ENCODE assay signal across 17 mouse cellular contexts in the genomic region with DNA sequence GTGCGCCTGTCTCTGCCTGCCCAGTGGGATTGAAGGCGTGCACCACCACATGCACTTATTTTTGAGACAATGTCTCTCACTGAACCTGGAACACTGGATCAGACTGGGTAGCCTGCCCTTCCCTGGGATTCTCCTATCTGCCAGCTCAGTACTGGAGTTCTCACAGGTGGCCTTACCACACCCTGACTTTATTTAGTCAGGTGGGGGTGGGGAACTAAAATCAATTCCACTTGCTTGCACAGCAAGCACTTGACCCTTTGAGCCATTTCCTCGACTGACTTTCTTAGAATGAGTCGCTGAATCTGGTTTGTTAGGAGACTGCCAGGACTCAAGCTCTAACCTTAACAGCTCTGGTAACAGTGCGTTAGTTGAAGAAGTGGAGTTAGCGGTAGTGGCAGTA. TPM values are rescaled to one million over a fixed set of nuclear protein-coding genes. Genes with fewer than 3 reads are reported as not detected.
DNase-seq lines count a peak whose midpoint lies in the region; ATAC-seq and TF ChIP-seq lines count a peak whose summit lies in the region.
"Had no signal": no experiment of that assay in that cellular context is flagged by ENCODE, and none has a peak within 500 bp of the region (broad histone marks: within the 10 kb centered on the region; RNA-seq: fewer than 3 reads in every experiment).

No protein-coding gene starts in this region.

- no peak for ATAC-seq in liver, embryonic 12.5 days
- ATAC-seq in liver, embryonic 11.5 days (replicated peaks; ENCODE audit: low FRiP score): no peak
- ATAC-seq in liver, postnatal 0 days: no peak
- ATAC-seq in stomach, postnatal 0 days (ENCODE audit: low FRiP score, low TSS enrichment): peak; percentile 89
- ATAC-seq: midbrain, embryonic 15.5 days had no signal

- no peak for DNase-seq in liver, embryonic 11.5 days (ENCODE audit: low spot score)
- peak; percentile 11 to 22 for DNase-seq in thymus, postnatal 10 days (ENCODE audit: low spot score in 2 of 2)
- DNase-seq in thymus, postnatal 14 days: no peak
- DNase-seq in liver, postnatal 0 days: no peak
- peak; percentile 68 for DNase-seq in stomach, postnatal 0 days (ENCODE audit: low spot score)
- DNase-seq in embryo, embryonic 9.5 days (ENCODE audit: extremely low spot score): no peak
- DNase-seq in cerebellum, postnatal 4 days (ENCODE audit: low spot score in 2 of 2): no peak
- DNase-seq: cerebellum, adult 11-12 months; kidney, adult 18-20 months; kidney, postnatal 14 days; left cerebral cortex, postnatal 4 days; right cerebral cortex, adult 18-20 months had no signal

- H3K4me2 ChIP-seq in liver, embryonic 12.5 days: peak overlapping the region; percentile 32
- no peak overlapping the region for H3K4me2 ChIP-seq in liver, embryonic 11.5 days
- H3K4me2 ChIP-seq in liver, postnatal 0 days (ENCODE audit: low read depth, low read length): peak overlapping the region; percentile 61
- no peak overlapping the region for H3K4me2 ChIP-seq in stomach, postnatal 0 days (replicated peaks; ENCODE audit: low read depth)
- H3K4me2 ChIP-seq: hindbrain, embryonic 12.5 days; midbrain, embryonic 15.5 days had no signal

- H3K4me3 ChIP-seq in liver, embryonic 12.5 days: no peak overlapping the region
- no peak overlapping the region for H3K4me3 ChIP-seq in liver, embryonic 11.5 days (ENCODE audit: low read depth, low read length)
- peak overlapping the region; percentile 40; the same call in 1 of the 2 replicates for H3K4me3 ChIP-seq in liver, postnatal 0 days (ENCODE audit: low read depth, low read length)
- no peak overlapping the region for H3K4me3 ChIP-seq in stomach, postnatal 0 days (ENCODE audit: low read depth, low read length)
- H3K4me3 ChIP-seq: hindbrain, embryonic 12.5 days; midbrain, embryonic 15.5 days had no signal

- H3K9ac ChIP-seq in liver, embryonic 12.5 days: no peak overlapping the region
- H3K9ac ChIP-seq in liver, embryonic 11.5 days (ENCODE audit: low read depth, low read length): no peak overlapping the region
- H3K9ac ChIP-seq in liver, postnatal 0 days (replicated peaks): no peak overlapping the region
- no peak overlapping the region for H3K9ac ChIP-seq in stomach, postnatal 0 days (ENCODE audit: low read length)
- H3K9ac ChIP-seq: hindbrain, embryonic 12.5 days; midbrain, embryonic 15.5 days had no signal

- TF ChIP-seq EP300 in liver, postnatal 0 days (IDR thresholded peaks at IDR 0.05; ENCODE audit: low read depth): no peak
- TF ChIP-seq EP300 in stomach, postnatal 0 days (optimal IDR thresholded peaks at IDR 0.05): no peak

- no peaks in the 10 kb centered on the region for H3K27me3 ChIP-seq in liver, embryonic 12.5 days (replicated peaks)
- H3K27me3 ChIP-seq in liver, embryonic 11.5 days (replicated peaks; ENCODE audit: control insufficient read depth, insufficient read depth, low read length): no peaks in the 10 kb centered on the region
- no peaks in the 10 kb centered on the region for H3K27me3 ChIP-seq in liver, postnatal 0 days (ENCODE audit: insufficient read depth, low read length)
- no peaks in the 10 kb centered on the region for H3K27me3 ChIP-seq in stomach, postnatal 0 days (ENCODE audit: control insufficient read depth, insufficient read depth, low read length)
- H3K27me3 ChIP-seq: hindbrain, embryonic 12.5 days; midbrain, embryonic 15.5 days had no signal

- WGBS in liver, embryonic 12.5 days (ENCODE audit: insufficient replicate concordance): 63% methylated on average over 6 of the region's 6 CpGs
- 63% methylated on average over 6 of the region's 6 CpGs for WGBS in liver, embryonic 11.5 days
- WGBS in liver, postnatal 0 days (ENCODE audit: insufficient replicate concordance): 40% methylated on average over 6 of the region's 6 CpGs
- whole genome bisulfite sequencing in stomach, postnatal 0 days: 53% methylated on average over 6 of the region's 6 CpGs

- H3K36me3 ChIP-seq in liver, embryonic 12.5 days: no peaks in the 10 kb centered on the region
- H3K36me3 ChIP-seq in liver, embryonic 11.5 days (ENCODE audit: control insufficient read depth, insufficient read depth, low read length): no peaks in the 10 kb centered on the region
- no peaks in the 10 kb centered on the region for H3K36me3 ChIP-seq in liver, postnatal 0 days (replicated peaks; ENCODE audit: insufficient read depth, low read length)
- H3K36me3 ChIP-seq in stomach, postnatal 0 days (ENCODE audit: control insufficient read depth, insufficient read depth, low read length): no peaks in the 10 kb centered on the region
- H3K36me3 ChIP-seq: hindbrain, embryonic 12.5 days; midbrain, embryonic 15.5 days had no signal

- H3K27ac ChIP-seq in liver, embryonic 12.5 days: no peak overlapping the region
- H3K27ac ChIP-seq in liver, embryonic 11.5 days (ENCODE audit: low read depth, low read length): no peak overlapping the region
- H3K27ac ChIP-seq in liver, postnatal 0 days (ENCODE audit: low read depth): peak overlapping the region; percentile 86
- H3K27ac ChIP-seq in stomach, postnatal 0 days (replicated peaks): peak overlapping the region; percentile 81
- H3K27ac ChIP-seq: hindbrain, embryonic 12.5 days; midbrain, embryonic 15.5 days had no signal

- H3K4me1 ChIP-seq in liver, embryonic 12.5 days: peaks cover 34% of the 10 kb centered on the region
- H3K4me1 ChIP-seq in liver, embryonic 11.5 days (replicated peaks; ENCODE audit: control insufficient read depth, insufficient read depth, low read length): no peaks in the 10 kb centered on the region; the same call in 1 of the 2 replicates
- peaks cover 23% of the 10 kb centered on the region for H3K4me1 ChIP-seq in liver, postnatal 0 days (ENCODE audit: insufficient read depth)
- no peaks in the 10 kb centered on the region for H3K4me1 ChIP-seq in stomach, postnatal 0 days (replicated peaks; ENCODE audit: control insufficient read depth, insufficient read depth)
- H3K4me1 ChIP-seq: hindbrain, embryonic 12.5 days; midbrain, embryonic 15.5 days had no signal

- H3K9me3 ChIP-seq in liver, embryonic 12.5 days (replicated peaks): no peaks in the 10 kb centered on the region
- H3K9me3 ChIP-seq in liver, embryonic 11.5 days (ENCODE audit: control insufficient read depth, low read length): no peaks in the 10 kb centered on the region
- no peaks in the 10 kb centered on the region for H3K9me3 ChIP-seq in liver, postnatal 0 days (ENCODE audit: low read length)
- no peaks in the 10 kb centered on the region for H3K9me3 ChIP-seq in stomach, postnatal 0 days (ENCODE audit: control insufficient read depth, low read length)
- H3K9me3 ChIP-seq: hindbrain, embryonic 12.5 days; midbrain, embryonic 15.5 days had no signal

- TF ChIP-seq CTCF in liver, postnatal 0 days (IDR thresholded peaks at IDR 0.05; ENCODE audit: low read depth): no peak
- no peak for TF ChIP-seq CTCF in stomach, postnatal 0 days (IDR thresholded peaks at IDR 0.05; ENCODE audit: low read depth)

RNA-seq across cellular contexts. Expression of a gene that starts 0.5 kb away (rescaled TPM):
- polyA plus RNA-seq in liver, embryonic 12.5 days (2016; fragmentation: Nextera tagmentation; extraction: Ambion mirVana): 0.81 and 0.87 TPM in 2 replicates
- polyA plus RNA-seq in liver, embryonic 11.5 days (2014; fragmentation: Nextera tagmentation; extraction: Ambion mirVana): 0.32 and 0.40 TPM in 2 replicates
- 1.2 and 1.7 TPM in 2 replicates for polyA plus RNA-seq in liver, postnatal 0 days (2015; fragmentation: Nextera tagmentation; extraction: Ambion mirVana)
- 0.51 and 0.63 TPM in 2 replicates for polyA plus RNA-seq in stomach, postnatal 0 days (2015; fragmentation: Nextera tagmentation; extraction: Ambion mirVana)
- polyA plus RNA-seq: cortical plate, adult 2 months; forebrain, embryonic 11.5 days; hindbrain, embryonic 12.5 days; midbrain, embryonic 15.5 days had no signal

RNA-seq across cellular contexts. Expression of a gene that starts 40.1 kb away (rescaled TPM):
- polyA plus RNA-seq in liver, embryonic 12.5 days (2016; fragmentation: Nextera tagmentation; extraction: Ambion mirVana): 4.1 and 4.4 TPM in 2 replicates
- polyA plus RNA-seq in liver, embryonic 11.5 days (2014; fragmentation: Nextera tagmentation; extraction: Ambion mirVana): 5.2 and 6.4 TPM in 2 replicates
- polyA plus RNA-seq in liver, postnatal 0 days (2015; fragmentation: Nextera tagmentation; extraction: Ambion mirVana): 1.8 and 1.9 TPM in 2 replicates
- polyA plus RNA-seq in stomach, postnatal 0 days (2015; fragmentation: Nextera tagmentation; extraction: Ambion mirVana): 5.5 TPM in 2 replicates

Comparison
In these comparisons a context has a peak if more than half of its experiments do, and no peak if none do; other contexts are left out.
1. H3K27ac ChIP-seq: peak in liver, postnatal 0 days (single experiment) and stomach, postnatal 0 days (single experiment); none in liver, embryonic 12.5 days (single experiment) and liver, embryonic 11.5 days (single experiment).
2. H3K4me2 ChIP-seq: peak in liver, embryonic 12.5 days (single experiment) and liver, postnatal 0 days (single experiment); none in liver, embryonic 11.5 days (single experiment) and stomach, postnatal 0 days (single experiment).
3. DNase-seq: peak in thymus, postnatal 10 days (2 of 2) and stomach, postnatal 0 days (single experiment); none in liver, embryonic 11.5 days (single experiment), thymus, postnatal 14 days (single experiment), liver, postnatal 0 days (single experiment), embryo, embryonic 9.5 days (single experiment) and cerebellum, postnatal 4 days (0 of 2).